Mouse (Mus musculus) intestine, embryonic 15.5 days (tissue): ENCODE results near the gene Bpifa5. TPM values are rescaled to one million over a fixed set of nuclear protein-coding genes. Genes with fewer than 3 reads are reported as not detected.
A peak's percentile ranks its signal among the peaks of the same experiment; 100 is the strongest.

Experiments used
- ATAC-seq: fragments of 200-750 bp; cut with Nextera tagmentation; 2 replicates; pipeline ENCODE4 v1.8.0; 2017; ENCODE audit warnings: moderate TSS enrichment, moderate library complexity
- H3K27ac ChIP-seq: fragments of 300-500 bp; sonication (generic); 2 replicates; pipeline ENCODE4 v1.5.1; 2015; ENCODE audit warnings: mild to moderate bottlenecking, inconsistent platforms
- H3K27me3 ChIP-seq: fragments of 300-500 bp; sonication (generic); replicated peaks from 2 replicates; pipeline ENCODE4 v1.6.1; 2015; ENCODE audit warnings: inconsistent platforms
- H3K36me3 ChIP-seq: fragments of 300-500 bp; sonication (generic); 2 replicates; pipeline ENCODE4 v1.6.1; 2015; ENCODE audit warnings: inconsistent platforms
- H3K4me1 ChIP-seq: fragments of 300-500 bp; sonication (generic); replicated peaks from 2 replicates; pipeline ENCODE4 v1.6.1; 2015; ENCODE audit warnings: inconsistent platforms
- H3K4me2 ChIP-seq: fragments of 300-500 bp; sonication (generic); replicated peaks from 2 replicates; pipeline ENCODE4 v1.6.1; 2015; ENCODE audit warnings: mild to moderate bottlenecking, inconsistent platforms
- H3K4me3 ChIP-seq: fragments of 300-500 bp; sonication (generic); replicated peaks from 2 replicates; pipeline ENCODE4 v1.5.1; 2015; ENCODE audit warnings: inconsistent platforms
- H3K9ac ChIP-seq: fragments of 300-500 bp; sonication (generic); 2 replicates; pipeline ENCODE4 v1.6.1; 2015; ENCODE audit warnings: inconsistent platforms
- H3K9me3 ChIP-seq: fragments of 300-500 bp; sonication (generic); 2 replicates; pipeline ENCODE4 v1.6.1; 2016; ENCODE audit warnings: inconsistent platforms
- WGBS: fragments of 180-500 bp; shearing (Covaris S2); methylation state at CpG from one replicate; pipeline ENCODE4 v1.1.7; 2015; 5-methylcytosine and 5-hydroxymethylcytosine counted together
- polyA plus RNA-seq: library from polyadenylated mRNA; unstranded; fragments of >200 nt; fragmentation: Nextera tagmentation; extraction: Ambion mirVana; gene quantifications from 2 replicates; pipeline ENCODE4 v1.2.1, GENCODE M21; 2015

Gene Bpifa5
- polyA plus RNA-seq, 1 experiment from 2014 or later, result not detected

DNA sequence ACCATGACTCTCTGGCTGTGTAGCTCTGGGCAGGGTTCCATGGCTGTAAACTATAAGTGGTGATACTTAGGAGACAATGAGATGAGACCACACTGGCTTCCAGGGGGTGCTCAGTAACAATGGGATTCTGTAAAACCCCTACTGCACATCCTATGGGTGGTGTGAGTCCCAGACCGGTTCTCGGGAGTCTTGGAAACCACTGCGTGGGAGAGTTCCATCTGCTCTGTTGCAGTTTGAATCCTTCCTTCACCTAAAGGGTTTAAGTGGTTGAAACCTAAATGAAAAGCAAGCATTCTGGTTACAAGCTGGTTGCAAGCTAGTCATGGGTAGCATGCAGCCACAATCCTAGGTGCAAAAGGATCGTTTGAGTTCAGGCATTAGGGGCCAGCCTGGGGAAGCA is 49.5 kb downstream of the Bpifa5 start:
- Histone ChIP-seq H3K36me3 (no peaks in the 10 kb centered on the region), H3K27ac (no peak overlapping the region), H3K27me3 (no peaks in the 10 kb centered on the region), H3K9ac (no peak overlapping the region), H3K9me3 (no peaks in the 10 kb centered on the region), H3K4me3 (no peak overlapping the region), H3K4me1 (no peaks in the 10 kb centered on the region), H3K4me2 (no peak overlapping the region)
- ATAC-seq, result no peak
- 86% methylated on average over 4 of the region's 4 CpGs for WGBS

DNA sequence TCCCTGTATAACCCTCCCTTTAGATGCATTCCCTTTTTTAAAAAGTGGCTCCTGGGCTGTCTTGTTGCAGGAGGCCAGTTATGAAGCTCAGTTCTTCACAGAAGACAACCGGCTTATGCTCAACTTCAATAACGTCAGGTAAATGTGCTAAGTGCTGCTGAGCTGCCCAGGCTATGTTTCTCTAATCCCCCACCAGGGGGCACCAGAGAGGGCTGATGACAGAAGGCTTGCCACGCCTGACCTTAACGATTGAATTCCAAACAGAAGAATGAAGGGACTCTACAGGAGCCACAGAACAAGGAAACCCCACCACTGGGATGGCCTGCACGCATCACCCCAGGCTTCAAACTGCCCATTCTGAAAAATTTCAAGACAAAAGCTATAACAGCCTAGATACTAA is 52.8 kb downstream of the Bpifa5 start:
- WGBS, result 16% methylated on average over 5 of the region's 5 CpGs
- H3K4me2 ChIP-seq, result no peak overlapping the region
- peak; percentile 61 for ATAC-seq

More for the DNA sequence above, 52.8 kb downstream of the Bpifa5 start:
- Histone ChIP-seq H3K4me3 (no peak overlapping the region), H3K9me3 (no peaks in the 10 kb centered on the region), H3K27ac (no peak overlapping the region), H3K9ac (no peak overlapping the region), H3K4me1 (no peaks in the 10 kb centered on the region), H3K36me3 (no peaks in the 10 kb centered on the region), H3K27me3 (no peaks in the 10 kb centered on the region)

Other genes with a start within 250 kb of the Bpifa5 start
- gene Bpifb3, start 244.4 kb upstream of the Bpifa5 start, polyA plus RNA-seq, result not detected in 2 replicates
- not detected in 2 replicates for gene Bpifb4, start 224.4 kb upstream of the Bpifa5 start, polyA plus RNA-seq
- not detected in 2 replicates for gene Bpifa6, start 187.7 kb upstream of the Bpifa5 start, polyA plus RNA-seq
- gene Bpifa2, start 154.3 kb upstream of the Bpifa5 start, polyA plus RNA-seq, result not detected in 2 replicates
- not detected in 2 replicates for gene Bpifa3, start 32.3 kb upstream of the Bpifa5 start, polyA plus RNA-seq
- gene Bpifa1, start 19.7 kb upstream of the Bpifa5 start, polyA plus RNA-seq, result not detected in 2 replicates
- 0.25 and 8.3 TPM in 2 replicates for gene Bpifb1, start 28.2 kb downstream of the Bpifa5 start, polyA plus RNA-seq
- gene Bpifb5, start 61.1 kb downstream of the Bpifa5 start, polyA plus RNA-seq, result 0.09 and 0.13 TPM in 2 replicates
- gene Bpifb9a, start 95.2 kb downstream of the Bpifa5 start, polyA plus RNA-seq, result not detected in 2 replicates
- gene Bpifb9b, start 144.6 kb downstream of the Bpifa5 start, polyA plus RNA-seq, result not detected in 2 replicates
- gene Cdk5rap1, start 210.4 kb downstream of the Bpifa5 start, polyA plus RNA-seq, result 16.9 and 18.1 TPM in 2 replicates
- 4.6 and 5.0 TPM in 2 replicates for gene Snta1, start 245.5 kb downstream of the Bpifa5 start, polyA plus RNA-seq